Mouse (Mus musculus): ENCODE data around the gene Cdh13. TPM values are rescaled to one million over a fixed set of nuclear protein-coding genes. Genes with fewer than 3 reads are reported as not detected.

The Cdh13 gene
- polyA plus RNA-seq, 1 experiment from 2014 or later, result 101 TPM

GRCm38 (mm10) chr8:118465330-118465948 lies 181.9 kb downstream of the Cdh13 start:
- DNase-seq (ENCODE audit: low spot score), result no peak
- H3K4me1 ChIP-seq (ENCODE audit: control insufficient read depth, insufficient read depth, low read length), result no peaks in the 10 kb centered on the region
- no peaks in the 10 kb centered on the region for H3K9me3 ChIP-seq (replicated peaks; ENCODE audit: control insufficient read depth, low read length)
- ATAC-seq, result no peak
- no peak overlapping the region for H3K9ac ChIP-seq (ENCODE audit: low read length)
- 82% methylated on average over 3 of the region's 3 CpGs for WGBS
- no peaks in the 10 kb centered on the region for H3K27me3 ChIP-seq (replicated peaks; ENCODE audit: control insufficient read depth, insufficient read depth, low read length)
- no peak overlapping the region for H3K27ac ChIP-seq (ENCODE audit: low read depth, low read length)
- H3K36me3 ChIP-seq (ENCODE audit: control insufficient read depth, insufficient read depth, low read length), result no peaks in the 10 kb centered on the region
- no peak overlapping the region for H3K4me2 ChIP-seq (ENCODE audit: low read length)
- H3K4me3 ChIP-seq (ENCODE audit: low read depth, low read length), result no peak overlapping the region

DNA sequence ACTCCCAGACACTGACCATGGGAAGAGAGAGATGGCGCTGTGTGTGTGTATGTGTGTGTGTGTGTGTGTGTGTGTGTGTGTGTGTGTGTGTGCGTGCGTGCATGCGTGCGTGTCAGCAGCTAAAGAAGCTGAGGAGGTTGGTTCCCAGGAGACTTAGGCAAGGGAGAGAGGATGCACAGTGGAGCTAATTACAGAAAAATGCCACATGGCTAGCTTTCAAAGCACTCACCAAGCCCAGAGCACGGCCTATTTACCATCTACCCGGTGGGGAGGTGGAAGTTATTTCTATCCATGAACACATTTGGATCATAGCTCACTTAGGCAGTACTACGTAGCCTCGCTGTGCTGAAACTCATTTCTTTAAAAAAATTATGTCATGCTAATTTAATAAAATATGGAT lies 194.1 kb downstream of the Cdh13 start:
- H3K4me3 ChIP-seq (ENCODE audit: low read depth, low read length), result no peak overlapping the region
- no peak overlapping the region for H3K4me2 ChIP-seq (ENCODE audit: low read length)
- H3K9me3 ChIP-seq (replicated peaks; ENCODE audit: control insufficient read depth, low read length), result no peaks in the 10 kb centered on the region
- ATAC-seq, result no peak
- H3K9ac ChIP-seq (ENCODE audit: low read length), result no peak overlapping the region
- H3K27me3 ChIP-seq (replicated peaks; ENCODE audit: control insufficient read depth, insufficient read depth, low read length), result no peaks in the 10 kb centered on the region
- WGBS, result 69% methylated on average over 9 of the region's 9 CpGs
- H3K27ac ChIP-seq (ENCODE audit: low read depth, low read length), result no peak overlapping the region
- no peak for DNase-seq (ENCODE audit: low spot score)
- H3K36me3 ChIP-seq (ENCODE audit: control insufficient read depth, insufficient read depth, low read length), result no peaks in the 10 kb centered on the region
- no peaks in the 10 kb centered on the region for H3K4me1 ChIP-seq (ENCODE audit: control insufficient read depth, insufficient read depth, low read length)

DNA sequence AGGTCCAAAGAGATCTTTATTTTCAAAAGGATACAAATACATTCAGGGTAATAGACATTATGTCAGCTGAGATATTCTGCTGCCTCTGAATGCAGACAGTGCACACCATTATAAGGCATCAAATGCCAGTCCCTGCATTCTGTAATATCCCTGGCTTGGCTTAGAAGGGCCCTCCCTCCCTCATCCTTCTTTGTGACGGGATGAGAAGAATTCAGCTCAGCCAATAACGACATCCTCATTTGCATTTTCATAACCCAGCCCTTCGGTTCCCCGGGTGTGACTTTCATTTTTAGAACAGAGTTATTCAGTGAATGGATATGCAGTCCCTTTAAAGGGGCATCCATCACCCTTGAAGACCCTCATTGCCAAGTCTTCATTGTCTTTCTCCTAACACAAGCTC lies 205.2 kb downstream of the Cdh13 start:
- Histone ChIP-seq H3K27ac (ENCODE audit: low read depth, low read length) (no peak overlapping the region), H3K36me3 (ENCODE audit: control insufficient read depth, insufficient read depth, low read length) (no peaks in the 10 kb centered on the region), H3K4me2 (ENCODE audit: low read length) (no peak overlapping the region), H3K9ac (ENCODE audit: low read length) (no peak overlapping the region), H3K27me3 (replicated peaks; ENCODE audit: control insufficient read depth, insufficient read depth, low read length) (no peaks in the 10 kb centered on the region), H3K4me1 (ENCODE audit: control insufficient read depth, insufficient read depth, low read length) (no peaks in the 10 kb centered on the region), H3K4me3 (ENCODE audit: low read depth, low read length) (no peak overlapping the region), H3K9me3 (replicated peaks; ENCODE audit: control insufficient read depth, low read length) (no peaks in the 10 kb centered on the region)
- DNase-seq (ENCODE audit: low spot score), result peak; percentile 33
- ATAC-seq, result no peak
- 12% methylated on average over 4 of the region's 4 CpGs for WGBS

DNA sequence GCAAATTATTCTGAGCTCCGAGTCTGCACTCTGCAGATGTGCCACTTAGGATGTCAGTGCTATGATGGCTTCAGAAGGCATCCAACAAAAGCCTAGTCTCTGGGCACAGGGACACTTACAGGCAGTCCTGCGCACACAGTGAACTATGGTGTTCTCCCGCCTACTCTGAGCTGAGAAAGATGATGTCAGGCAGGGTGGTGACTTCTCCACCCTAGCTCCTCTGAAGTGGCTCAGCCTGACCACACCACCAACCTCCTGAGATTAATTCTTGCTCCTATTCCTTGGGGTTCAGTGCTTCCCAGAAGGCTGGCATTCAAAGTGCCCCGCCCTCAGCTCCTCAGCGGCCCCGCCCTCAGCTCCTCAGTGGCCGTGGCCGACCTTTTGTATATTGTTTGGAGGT lies 219.0 kb downstream of the Cdh13 start:
- 72% methylated on average over 8 of the region's 8 CpGs for WGBS
- Histone ChIP-seq H3K36me3 (ENCODE audit: control insufficient read depth, insufficient read depth, low read length) (no peaks in the 10 kb centered on the region), H3K27me3 (replicated peaks; ENCODE audit: control insufficient read depth, insufficient read depth, low read length) (no peaks in the 10 kb centered on the region), H3K9ac (ENCODE audit: low read length) (no peak overlapping the region), H3K4me1 (ENCODE audit: control insufficient read depth, insufficient read depth, low read length) (no peaks in the 10 kb centered on the region), H3K27ac (ENCODE audit: low read depth, low read length) (no peak overlapping the region), H3K4me3 (ENCODE audit: low read depth, low read length) (no peak overlapping the region), H3K4me2 (ENCODE audit: low read length) (no peak overlapping the region), H3K9me3 (replicated peaks; ENCODE audit: control insufficient read depth, low read length) (no peaks in the 10 kb centered on the region)
- peak; percentile 7 for DNase-seq (ENCODE audit: low spot score)
- ATAC-seq, result no peak

DNA sequence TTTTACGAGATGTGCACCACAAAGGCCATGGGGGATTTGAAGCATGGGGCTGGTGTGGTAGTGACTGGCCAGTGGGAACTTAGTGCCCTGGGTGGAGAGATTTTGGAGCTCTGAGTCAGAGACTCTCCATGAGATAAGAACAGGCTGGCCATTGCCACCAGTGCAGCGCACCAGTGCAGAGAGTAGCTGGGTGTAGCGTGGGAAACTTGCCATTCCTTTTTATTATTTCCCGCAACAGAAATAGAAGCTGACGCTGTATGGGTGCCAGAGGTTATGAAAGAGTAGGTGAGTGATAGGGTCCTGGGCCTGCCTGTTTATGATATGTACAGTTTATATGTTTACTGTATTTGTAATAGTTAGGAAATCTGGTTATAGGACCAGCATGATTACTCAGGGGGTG lies 225.9 kb downstream of the Cdh13 start:
- Histone ChIP-seq H3K9ac (ENCODE audit: low read length) (no peak overlapping the region), H3K27ac (ENCODE audit: low read depth, low read length) (no peak overlapping the region), H3K4me3 (ENCODE audit: low read depth, low read length) (no peak overlapping the region), H3K4me2 (ENCODE audit: low read length) (no peak overlapping the region), H3K27me3 (replicated peaks; ENCODE audit: control insufficient read depth, insufficient read depth, low read length) (no peaks in the 10 kb centered on the region), H3K9me3 (replicated peaks; ENCODE audit: control insufficient read depth, low read length) (no peaks in the 10 kb centered on the region), H3K36me3 (ENCODE audit: control insufficient read depth, insufficient read depth, low read length) (no peaks in the 10 kb centered on the region), H3K4me1 (ENCODE audit: control insufficient read depth, insufficient read depth, low read length) (no peaks in the 10 kb centered on the region)
- DNase-seq (ENCODE audit: low spot score) (no peak), ATAC-seq (no peak)
- 91% methylated on average over 5 of the region's 5 CpGs for WGBS

GRCm38 (mm10) chr8:118513259-118513658 lies 229.7 kb downstream of the Cdh13 start:
- ATAC-seq, result no peak
- no peak for DNase-seq (ENCODE audit: low spot score)
- 38% methylated on average over 6 of the region's 6 CpGs for WGBS
- Histone ChIP-seq H3K9me3 (replicated peaks; ENCODE audit: control insufficient read depth, low read length) (no peaks in the 10 kb centered on the region), H3K4me2 (ENCODE audit: low read length) (no peak overlapping the region), H3K4me3 (ENCODE audit: low read depth, low read length) (no peak overlapping the region), H3K36me3 (ENCODE audit: control insufficient read depth, insufficient read depth, low read length) (no peaks in the 10 kb centered on the region), H3K27ac (ENCODE audit: low read depth, low read length) (no peak overlapping the region), H3K4me1 (ENCODE audit: control insufficient read depth, insufficient read depth, low read length) (peaks cover 8% of the 10 kb centered on the region), H3K27me3 (replicated peaks; ENCODE audit: control insufficient read depth, insufficient read depth, low read length) (no peaks in the 10 kb centered on the region), H3K9ac (ENCODE audit: low read length) (no peak overlapping the region)

GRCm38 (mm10) chr8:118515616-118516015 lies 232.1 kb downstream of the Cdh13 start:
- Histone ChIP-seq H3K4me3 (ENCODE audit: low read depth, low read length) (no peak overlapping the region), H3K36me3 (ENCODE audit: control insufficient read depth, insufficient read depth, low read length) (no peaks in the 10 kb centered on the region), H3K9me3 (replicated peaks; ENCODE audit: control insufficient read depth, low read length) (no peaks in the 10 kb centered on the region), H3K9ac (ENCODE audit: low read length) (no peak overlapping the region), H3K4me2 (ENCODE audit: low read length) (no peak overlapping the region), H3K27me3 (replicated peaks; ENCODE audit: control insufficient read depth, insufficient read depth, low read length) (no peaks in the 10 kb centered on the region), H3K4me1 (ENCODE audit: control insufficient read depth, insufficient read depth, low read length) (peaks cover 13% of the 10 kb centered on the region), H3K27ac (ENCODE audit: low read depth, low read length) (no peak overlapping the region)
- ATAC-seq (no peak), DNase-seq (ENCODE audit: low spot score) (no peak)
- 89% methylated on average over 5 of the region's 6 CpGs for WGBS

DNA sequence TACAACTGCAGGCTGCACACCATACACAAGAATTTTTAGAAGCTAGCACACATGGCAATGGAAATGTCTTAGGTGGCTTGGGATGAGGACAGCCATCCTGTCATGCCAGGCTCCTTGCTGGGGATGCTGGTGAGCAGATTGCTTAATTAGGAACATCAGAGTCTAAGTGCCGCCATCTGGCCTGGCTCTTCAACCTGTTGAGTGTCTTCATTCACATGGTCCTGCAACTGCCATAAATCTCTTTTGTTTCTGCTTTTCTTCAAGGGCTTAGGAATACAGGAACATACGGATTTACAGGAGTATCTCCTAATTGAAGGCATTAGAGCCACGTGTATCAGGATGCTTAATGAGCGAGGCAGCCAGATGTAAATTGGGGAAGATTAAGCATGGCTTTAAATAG lies 233.5 kb downstream of the Cdh13 start:
- DNase-seq (ENCODE audit: low spot score), result peak; percentile 73
- Histone ChIP-seq H3K36me3 (ENCODE audit: control insufficient read depth, insufficient read depth, low read length) (no peaks in the 10 kb centered on the region), H3K9me3 (replicated peaks; ENCODE audit: control insufficient read depth, low read length) (no peaks in the 10 kb centered on the region), H3K27me3 (replicated peaks; ENCODE audit: control insufficient read depth, insufficient read depth, low read length) (no peaks in the 10 kb centered on the region), H3K4me1 (ENCODE audit: control insufficient read depth, insufficient read depth, low read length) (peaks cover 13% of the 10 kb centered on the region), H3K4me3 (ENCODE audit: low read depth, low read length) (no peak overlapping the region), H3K4me2 (ENCODE audit: low read length) (no peak overlapping the region), H3K9ac (ENCODE audit: low read length) (no peak overlapping the region), H3K27ac (ENCODE audit: low read depth, low read length) (no peak overlapping the region)
- WGBS, result 17% methylated on average over 4 of the region's 4 CpGs
- ATAC-seq, result peak; percentile 77

GRCm38 (mm10) chr8:118518030-118518741 lies 234.7 kb downstream of the Cdh13 start:
- Histone ChIP-seq H3K4me1 (ENCODE audit: control insufficient read depth, insufficient read depth, low read length) (peaks cover 13% of the 10 kb centered on the region), H3K27ac (ENCODE audit: low read depth, low read length) (no peak overlapping the region), H3K4me2 (ENCODE audit: low read length) (no peak overlapping the region), H3K4me3 (ENCODE audit: low read depth, low read length) (no peak overlapping the region), H3K9ac (ENCODE audit: low read length) (no peak overlapping the region), H3K36me3 (ENCODE audit: control insufficient read depth, insufficient read depth, low read length) (no peaks in the 10 kb centered on the region), H3K27me3 (replicated peaks; ENCODE audit: control insufficient read depth, insufficient read depth, low read length) (no peaks in the 10 kb centered on the region), H3K9me3 (replicated peaks; ENCODE audit: control insufficient read depth, low read length) (no peaks in the 10 kb centered on the region)
- peak; percentile 70 for DNase-seq (ENCODE audit: low spot score)
- peak; percentile 34; the same call in 1 of the 2 replicates for ATAC-seq
- WGBS, result 45% methylated on average over 13 of the region's 13 CpGs

Measured in forebrain, embryonic 14.5 days (tissue).